Mouse (Mus musculus) right cerebral cortex, postnatal 36 days (tissue): ENCODE results near the gene Ppp2r3a.

Source experiments
- DNase-seq, 2 experiments: peaks; one replicate each; pipeline ENCODE4 v3.0.0; 2022; ENCODE audit warnings: low spot score in 2 of 2, mixed read lengths in 1 of 2

Ppp2r3a gene

GRCm38 (mm10) chr9:101252541-101252940 lies 946 bp upstream of the Ppp2r3a start:
- DNase-seq = no peak

- peak; percentile 30 to 36 for DNase-seq
Observed at GRCm38 (mm10) chr9:101250981-101251643, 483 bp downstream of the Ppp2r3a start.

GRCm38 (mm10) chr9:101250486-101250885 lies 1.1 kb downstream of the Ppp2r3a start:
- no peak for DNase-seq

- DNase-seq = no peak
Observed at GRCm38 (mm10) chr9:101249626-101250025, 2.0 kb downstream of the Ppp2r3a start.

DNA sequence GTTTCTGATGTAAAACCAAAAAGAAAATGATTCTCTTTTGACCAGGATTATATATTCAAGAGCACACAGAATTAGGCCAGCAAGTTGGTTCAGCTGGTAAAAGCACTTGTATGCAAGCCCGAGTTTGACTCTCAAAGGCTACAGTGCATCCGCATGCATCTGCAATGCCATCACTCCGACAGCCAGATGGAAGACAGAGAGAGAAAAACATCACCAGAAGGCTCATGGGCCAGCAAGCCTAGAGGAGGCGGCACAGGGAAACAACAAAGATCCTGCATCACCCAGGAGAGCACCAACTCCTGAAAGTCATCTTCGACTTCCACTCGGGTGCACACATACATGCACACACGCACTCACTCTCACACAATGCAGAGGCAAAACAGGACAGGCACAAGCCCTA lies 4.1 kb downstream of the Ppp2r3a start:
- no peak for DNase-seq

DNA sequence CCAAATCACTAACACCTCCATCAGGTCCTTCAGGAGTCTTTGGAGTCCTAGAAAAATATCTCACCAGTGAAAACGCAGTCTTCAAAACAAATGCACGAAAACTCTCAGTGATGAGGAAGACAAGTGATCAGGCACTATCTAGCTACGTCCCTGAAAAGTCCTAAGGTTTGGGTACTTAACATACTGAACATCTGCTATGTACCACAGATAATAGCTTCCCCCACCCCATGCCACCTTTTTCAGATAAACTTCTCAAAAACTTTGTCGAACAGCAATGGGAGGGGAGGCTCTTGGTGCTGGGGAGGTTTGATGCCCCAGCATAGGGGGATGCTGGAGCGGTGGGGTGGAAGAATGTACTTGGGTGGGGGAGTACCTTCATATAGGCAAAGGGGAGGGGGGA lies 6.1 kb downstream of the Ppp2r3a start:
- DNase-seq = no peak

- no peak for DNase-seq
Observed at GRCm38 (mm10) chr9:101243711-101244110, 7.9 kb downstream of the Ppp2r3a start.

- DNase-seq = no peak
Observed at GRCm38 (mm10) chr9:101240161-101240560, 11.4 kb downstream of the Ppp2r3a start.

GRCm38 (mm10) chr9:101235786-101236185 lies 15.8 kb downstream of the Ppp2r3a start:
- no peak for DNase-seq

GRCm38 (mm10) chr9:101232034-101232433 lies 19.6 kb downstream of the Ppp2r3a start:
- DNase-seq = no peak

DNA sequence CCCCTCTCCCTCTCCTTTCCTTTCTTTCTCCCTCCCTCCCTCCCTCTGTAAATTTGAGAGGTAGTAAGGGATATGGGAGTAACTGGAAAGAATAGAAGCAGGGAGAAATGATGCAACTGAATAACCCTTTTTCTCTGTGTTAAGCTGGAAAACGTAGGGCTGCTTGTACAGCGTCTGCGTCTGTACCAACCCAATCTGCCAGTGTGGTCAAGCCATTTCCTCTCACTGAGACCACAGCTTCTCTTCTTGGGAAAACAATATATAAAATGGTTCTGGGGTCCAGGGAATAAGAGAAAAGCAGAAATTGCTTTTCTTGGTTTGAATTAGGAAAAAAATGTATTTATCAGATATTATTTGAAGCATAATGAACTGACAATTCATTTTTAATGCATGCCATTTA lies 21.6 kb downstream of the Ppp2r3a start:
- no peak for DNase-seq

- DNase-seq = no peak
Observed at GRCm38 (mm10) chr9:101228892-101229291, 22.7 kb downstream of the Ppp2r3a start.

DNA sequence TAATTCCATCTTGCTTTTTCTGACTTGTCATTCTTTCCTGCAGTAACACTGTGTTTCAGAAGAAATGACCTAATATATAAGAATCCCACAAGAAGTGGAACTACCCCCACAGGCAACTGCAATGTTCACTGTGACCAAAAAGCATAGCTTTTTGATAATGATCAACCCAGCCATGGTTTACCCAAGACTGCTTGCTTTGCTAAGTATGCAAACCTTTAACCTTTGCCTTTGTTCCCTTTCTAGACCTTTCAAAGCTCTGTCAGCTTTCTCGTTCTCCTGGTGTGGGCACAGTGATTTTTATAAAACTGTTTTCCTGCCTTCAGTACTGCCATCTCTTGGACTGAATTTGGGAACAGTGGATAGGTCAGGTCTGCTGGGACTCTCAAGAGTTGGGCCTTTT lies 43.6 kb downstream of the Ppp2r3a start:
- no peak for DNase-seq

DNA sequence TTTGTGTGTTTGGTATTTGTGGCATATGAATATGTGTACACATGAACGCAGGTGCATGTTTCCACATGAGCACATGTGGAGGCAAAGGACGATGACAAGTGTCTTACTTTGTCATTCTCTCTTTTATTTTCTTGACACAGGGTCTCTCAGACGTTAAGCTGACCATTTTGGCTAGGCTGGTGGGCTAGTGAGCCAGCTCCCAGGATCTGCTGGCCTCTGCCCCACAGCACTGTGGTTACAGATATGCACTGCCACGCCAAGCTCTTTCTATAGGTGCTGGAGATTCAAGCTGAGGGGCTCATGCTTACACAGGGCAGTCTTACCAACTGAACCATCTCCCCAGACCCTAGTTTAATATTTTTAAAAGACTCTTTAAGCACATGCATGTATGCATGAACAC lies 45.1 kb downstream of the Ppp2r3a start:
- DNase-seq = no peak

- DNase-seq = no peak
Observed at GRCm38 (mm10) chr9:101205216-101205615, 46.4 kb downstream of the Ppp2r3a start.

GRCm38 (mm10) chr9:101204059-101204458 lies 47.5 kb downstream of the Ppp2r3a start:
- no peak for DNase-seq

GRCm38 (mm10) chr9:101200627-101201026 lies 51.0 kb downstream of the Ppp2r3a start:
- DNase-seq = no peak

DNA sequence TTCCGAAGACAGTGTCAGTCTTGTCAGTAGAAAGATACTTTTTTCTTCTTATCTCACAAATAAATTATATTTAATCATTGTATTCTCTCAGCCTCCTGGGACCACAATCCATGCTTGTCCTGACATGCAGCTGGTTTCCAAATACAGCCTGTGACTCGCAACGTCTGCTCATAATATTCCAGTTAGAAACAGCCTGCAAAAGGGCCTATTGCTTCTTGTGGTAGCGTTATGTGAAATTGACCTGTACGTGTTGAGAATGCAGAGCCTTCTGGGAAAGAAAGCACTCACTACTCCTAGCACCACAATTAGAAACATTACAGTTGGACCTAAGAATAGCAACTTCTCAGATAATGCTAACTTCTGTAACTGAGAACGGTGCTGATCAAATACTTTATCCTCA lies 52.8 kb downstream of the Ppp2r3a start:
- DNase-seq = no peak

DNA sequence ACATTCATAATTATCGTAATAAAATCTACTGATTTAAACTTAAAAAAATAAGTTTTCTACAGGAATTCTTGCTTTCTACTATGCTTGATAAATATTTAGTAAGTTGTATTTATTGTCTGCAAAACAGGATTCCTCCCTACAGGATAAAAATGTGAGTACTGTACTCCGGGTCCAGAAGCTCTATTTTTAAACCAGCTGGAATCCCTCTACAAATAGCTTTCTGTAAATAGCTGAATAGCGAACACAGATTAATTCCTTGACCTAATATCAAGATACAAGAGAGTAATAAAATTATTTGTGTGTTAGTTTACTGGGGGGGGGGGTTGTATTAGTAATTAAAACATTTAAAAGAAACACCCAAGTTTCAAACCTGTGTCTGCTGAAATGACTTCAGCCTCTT lies 53.3 kb downstream of the Ppp2r3a start:
- no peak for DNase-seq

- peak; percentile 75 to 77 for DNase-seq
Observed at GRCm38 (mm10) chr9:101181962-101182701, 69.5 kb downstream of the Ppp2r3a start.

- DNase-seq = no peak
Observed at GRCm38 (mm10) chr9:101181291-101181690, 70.3 kb downstream of the Ppp2r3a start.

DNA sequence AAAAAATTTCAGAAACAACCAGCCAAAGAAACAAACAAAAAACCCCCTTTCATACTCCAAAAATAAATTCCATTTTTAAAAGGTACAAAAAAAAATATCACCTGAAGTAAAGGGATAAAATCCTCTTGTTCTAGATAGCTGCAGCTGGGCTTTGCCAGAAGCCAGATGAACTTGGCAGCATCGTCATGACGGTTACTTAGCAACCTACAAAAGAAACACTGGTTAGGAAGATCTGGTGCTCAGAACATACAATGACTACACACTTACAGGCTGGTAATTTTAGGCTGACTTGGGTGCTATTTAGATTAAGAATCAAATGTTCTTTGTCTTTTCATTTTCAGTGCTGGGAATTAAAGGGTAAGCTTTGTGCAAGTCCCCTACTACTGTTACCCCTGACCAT lies 71.4 kb downstream of the Ppp2r3a start:
- DNase-seq = peak; percentile 35 to 66

GRCm38 (mm10) chr9:101160627-101161026 lies 91.0 kb downstream of the Ppp2r3a start:
- DNase-seq = no peak
